Mouse (Mus musculus): Measurements from ENCODE around the gene Mfsd12. TPM values are rescaled to one million over a fixed set of nuclear protein-coding genes. Genes with fewer than 3 reads are reported as not detected.
A peak's percentile ranks its signal among the peaks of the same experiment; 100 is the strongest.

Mfsd12 gene
- 10 to 100 TPM; 37.0 to 40.8 TPM for total RNA-seq (2021)
- long read RNA-seq, transcript Mfsd12-201 (10 exons, 3,971 nt): major isoform, 9 of 23 reads
- long read RNA-seq, partial matches to known transcripts: 2 of 23 reads
- long read RNA-seq, other reads (novel, unspliced or antisense): 12 of 23 reads

- DNase-seq (ENCODE audit: low spot score in 2 of 2): peak; percentile 91 to 95
Measured at GRCm38 (mm10) chr10:81356991-81357844, at the start of gene Mfsd12. Gene Mfsd12 (plus strand): TSS chr10:81357491.

- DNase-seq (ENCODE audit: low spot score in 2 of 2): no peak
Measured at GRCm38 (mm10) chr10:81309571-81309970, 47.7 kb upstream of the Mfsd12 start.

- DNase-seq (ENCODE audit: low spot score in 2 of 2): no peak
Measured at GRCm38 (mm10) chr10:81313581-81313980, 43.7 kb upstream of the Mfsd12 start.

- DNase-seq (ENCODE audit: low spot score in 2 of 2): no peak
Measured at GRCm38 (mm10) chr10:81314201-81314600, 43.1 kb upstream of the Mfsd12 start.

- DNase-seq (ENCODE audit: low spot score in 2 of 2): no peak
Measured at GRCm38 (mm10) chr10:81315587-81315986, 41.7 kb upstream of the Mfsd12 start.

- peak in 1 of 2 experiments; percentile 51 for DNase-seq (ENCODE audit: low spot score in 2 of 2)
Measured at GRCm38 (mm10) chr10:81316338-81317060, 40.8 kb upstream of the Mfsd12 start.

- DNase-seq (ENCODE audit: low spot score in 2 of 2): no peak
Measured at GRCm38 (mm10) chr10:81317273-81317672, 40.0 kb upstream of the Mfsd12 start.

GRCm38 (mm10) chr10:81318589-81319329 lies 38.5 kb upstream of the Mfsd12 start:
- DNase-seq (ENCODE audit: low spot score in 2 of 2): no peak

- DNase-seq (ENCODE audit: low spot score in 2 of 2): peak; percentile 61 to 69
Measured at GRCm38 (mm10) chr10:81319330-81319699, 38.0 kb upstream of the Mfsd12 start.

- peak in 1 of 2 experiments; percentile 95 for DNase-seq (ENCODE audit: low spot score in 2 of 2)
Measured at GRCm38 (mm10) chr10:81319741-81320549, 37.3 kb upstream of the Mfsd12 start.

- peak; percentile 98 to 99 for DNase-seq (ENCODE audit: low spot score in 2 of 2)
Measured at GRCm38 (mm10) chr10:81320550-81321347, 36.5 kb upstream of the Mfsd12 start, which contains the start of gene Cactin. Gene Cactin (plus strand): TSS chr10:81321103.

GRCm38 (mm10) chr10:81321436-81321835 lies 35.9 kb upstream of the Mfsd12 start:
- no peak for DNase-seq (ENCODE audit: low spot score in 2 of 2)

GRCm38 (mm10) chr10:81322444-81322843 lies 34.8 kb upstream of the Mfsd12 start:
- DNase-seq (ENCODE audit: low spot score in 2 of 2): no peak

GRCm38 (mm10) chr10:81323141-81323775 lies 34.0 kb upstream of the Mfsd12 start:
- no peak for DNase-seq (ENCODE audit: low spot score in 2 of 2)

- no peak for DNase-seq (ENCODE audit: low spot score in 2 of 2)
Measured at GRCm38 (mm10) chr10:81323791-81324530, 33.3 kb upstream of the Mfsd12 start.

- no peak for DNase-seq (ENCODE audit: low spot score in 2 of 2)
Measured at GRCm38 (mm10) chr10:81325176-81325575, 32.1 kb upstream of the Mfsd12 start.

GRCm38 (mm10) chr10:81325781-81326180 lies 31.5 kb upstream of the Mfsd12 start:
- DNase-seq (ENCODE audit: low spot score in 2 of 2): no peak

GRCm38 (mm10) chr10:81326858-81327257 lies 30.4 kb upstream of the Mfsd12 start:
- no peak for DNase-seq (ENCODE audit: low spot score in 2 of 2)

All from layer of hippocampus, postnatal 10 days (tissue).